Mouse (Mus musculus) G1E (cell line): ENCODE data around the gene Spata5.
"Not testable (repeated sequence)": the region's sequence is repeated elsewhere in the genome, so short reads cannot be mapped to it uniquely, and the experiment has no call there.

Experiments used
- CTCF ChIP-seq: IDR thresholded peaks from 2 replicates; pipeline ENCODE4 v1.5.1; 2012; ENCODE audit warnings: low read depth, low read length, inconsistent platforms, mixed read lengths
- GATA1 ChIP-seq: IDR thresholded peaks from 2 replicates; pipeline ENCODE4 v1.6.1; 2012; ENCODE audit warnings: borderline replicate concordance, low read length, inconsistent platforms, mixed read lengths
- GATA2 ChIP-seq: IDR thresholded peaks from 2 replicates; pipeline ENCODE4 v1.6.1; 2012; ENCODE audit warnings: low read depth, low read length, inconsistent platforms, borderline replicate concordance
- POLR2AphosphoS5 ChIP-seq: IDR thresholded peaks from 2 replicates; pipeline ENCODE4 v1.6.1; 2012; ENCODE audit warnings: low read depth, low read length, inconsistent platforms; ENCODE audit not compliant: insufficient replicate concordance
- TAL1 ChIP-seq: conservative IDR thresholded peaks from 2 replicates; pipeline ENCODE4 v1.6.1; 2012; ENCODE audit warnings: low read depth, low read length, inconsistent platforms, mixed read lengths

- not testable (repeated sequence) for TF ChIP-seq CTCF, TAL1, POLR2AphosphoS5, GATA1, GATA2
These were observed 179.9 kb downstream of the Spata5 start for GRCm38 (mm10) chr3:37599641-37600040.
